9 mouse cellular contexts compared by ENCODE assay signal in the genomic region with DNA sequence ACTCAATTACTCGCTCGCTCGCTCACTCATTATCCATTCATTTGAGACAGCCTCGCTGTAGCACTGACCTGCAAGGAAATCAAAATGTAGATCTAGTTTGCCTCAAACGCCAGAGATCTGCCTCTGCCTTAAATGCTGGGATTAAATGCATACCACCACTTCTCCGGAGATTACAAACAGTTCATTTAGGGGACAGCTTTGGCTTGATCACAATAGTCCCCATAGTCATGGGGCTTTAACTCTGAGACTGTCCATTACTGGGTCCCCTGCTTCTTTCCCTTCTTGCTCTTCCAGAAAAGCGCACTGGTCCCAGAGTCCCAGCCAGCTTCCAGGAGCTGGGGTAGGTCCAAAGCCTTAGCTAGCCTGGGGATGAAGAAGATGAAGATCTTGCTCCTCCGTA. TPM values are rescaled to one million over a fixed set of nuclear protein-coding genes. Genes with fewer than 3 reads are reported as not detected.
DNase-seq lines count a peak whose midpoint lies in the region; ATAC-seq and TF ChIP-seq lines count a peak whose summit lies in the region.
"Had no signal": no experiment of that assay in that cellular context is flagged by ENCODE, and none has a peak within 500 bp of the region (broad histone marks: within the 10 kb centered on the region; RNA-seq: fewer than 3 reads in every experiment).

Gene AI854703, plus strand, starts transcription at position 301 of the 400 bp plus-strand sequence.

- peak within 1 kb of the TSS; percentile 75; the same call in 1 of the 2 replicates for H3K27ac ChIP-seq in kidney, embryonic 15.5 days
- peak within 1 kb of the TSS; percentile 45 for H3K27ac ChIP-seq in cortical plate, adult 2 months (ENCODE audit: insufficient read depth, low read length)
- no peak within 1 kb of the TSS for H3K27ac ChIP-seq in hindbrain, embryonic 16.5 days (ENCODE audit: low read depth, low read length)
- peak within 1 kb of the TSS; percentile 72 for H3K27ac ChIP-seq in midbrain, embryonic 10.5 days (replicated peaks)

- H3K9me3 ChIP-seq in kidney, embryonic 15.5 days (replicated peaks), result no peaks in the 10 kb centered on the region
- no peaks in the 10 kb centered on the region for H3K9me3 ChIP-seq in hindbrain, embryonic 16.5 days (ENCODE audit: control insufficient read depth, low read length)
- H3K9me3 ChIP-seq in midbrain, embryonic 10.5 days (replicated peaks), result no peaks in the 10 kb centered on the region

- TF ChIP-seq CTCF in cortical plate, adult 2 months (IDR thresholded peaks at IDR 0.05; ENCODE audit: extremely low read depth, insufficient read depth, low read length), result no peak

- no peak for DNase-seq in kidney, postnatal 25 days
- DNase-seq in midbrain, embryonic 10.5 days (ENCODE audit: low spot score), result no peak
- no peak for DNase-seq in testis, postnatal 10 days (ENCODE audit: low spot score)
- no peak for DNase-seq in gastrocnemius, postnatal 25 days
- no peak for DNase-seq in adrenal gland, postnatal 14 days

- peak within 1 kb of the TSS; percentile 34 for H3K9ac ChIP-seq in kidney, embryonic 15.5 days
- peak within 1 kb of the TSS; percentile 80 for H3K9ac ChIP-seq in hindbrain, embryonic 16.5 days (ENCODE audit: low read depth, low read length)

- H3K4me1 ChIP-seq in kidney, embryonic 15.5 days, result peaks cover 39% of the 10 kb centered on the region
- peaks cover 9% of the 10 kb centered on the region; the same call in 1 of the 2 replicates for H3K4me1 ChIP-seq in cortical plate, adult 2 months (ENCODE audit: control insufficient read depth, insufficient read depth, low read length)
- peaks cover 13% of the 10 kb centered on the region for H3K4me1 ChIP-seq in hindbrain, embryonic 16.5 days (ENCODE audit: control insufficient read depth, insufficient read depth, low read depth, low read length)
- peaks cover 29% of the 10 kb centered on the region for H3K4me1 ChIP-seq in midbrain, embryonic 10.5 days

- TF ChIP-seq POLR2A in cortical plate, adult 2 months (IDR thresholded peaks at IDR 0.05; ENCODE audit: extremely low read depth, insufficient read depth, low read length), result no peak

- peaks cover 38% of the 10 kb centered on the region for H3K27me3 ChIP-seq in kidney, embryonic 15.5 days
- H3K27me3 ChIP-seq in hindbrain, embryonic 16.5 days (replicated peaks; ENCODE audit: control insufficient read depth, insufficient read depth, low read length), result peaks cover 6% of the 10 kb centered on the region
- peaks cover 63% of the 10 kb centered on the region for H3K27me3 ChIP-seq in midbrain, embryonic 10.5 days (ENCODE audit: low read depth, poor library complexity, severe bottlenecking)

- no peaks in the 10 kb centered on the region for H3K36me3 ChIP-seq in kidney, embryonic 15.5 days
- H3K36me3 ChIP-seq in hindbrain, embryonic 16.5 days (ENCODE audit: control insufficient read depth, insufficient read depth, low read length), result no peaks in the 10 kb centered on the region; the same call in 1 of the 2 replicates
- peaks cover 7% of the 10 kb centered on the region for H3K36me3 ChIP-seq in midbrain, embryonic 10.5 days

- H3K4me3 ChIP-seq in kidney, embryonic 15.5 days (replicated peaks), result peak within 1 kb of the TSS; percentile 49
- peak within 1 kb of the TSS; percentile 52 for H3K4me3 ChIP-seq in cortical plate, adult 2 months (ENCODE audit: insufficient read depth, low read length)
- H3K4me3 ChIP-seq in hindbrain, embryonic 16.5 days (ENCODE audit: low read length), result peak within 1 kb of the TSS; percentile 66
- H3K4me3 ChIP-seq in midbrain, embryonic 10.5 days, result peak within 1 kb of the TSS; percentile 60
- H3K4me3 ChIP-seq: myocyte had no signal

- peak within 1 kb of the TSS; percentile 89 for H3K4me2 ChIP-seq in kidney, embryonic 15.5 days
- H3K4me2 ChIP-seq in hindbrain, embryonic 16.5 days (ENCODE audit: low read length), result peak within 1 kb of the TSS; percentile 91

- ATAC-seq in kidney, embryonic 15.5 days (replicated peaks; ENCODE audit: low FRiP score), result no peak
- no peak for ATAC-seq in hindbrain, embryonic 16.5 days

- 29% methylated on average over 8 of the region's 8 CpGs for WGBS in kidney, embryonic 15.5 days
- WGBS in hindbrain, embryonic 16.5 days, result 32% methylated on average over 8 of the region's 8 CpGs
- 30% methylated on average over 8 of the region's 8 CpGs for WGBS in midbrain, embryonic 10.5 days

RNA-seq across cellular contexts. Expression of gene AI854703, which starts in this region (rescaled TPM):
- 3.0 and 3.1 TPM in 2 replicates for polyA plus RNA-seq in kidney, embryonic 15.5 days (2015; fragmentation: Nextera tagmentation; extraction: Ambion mirVana)
- 28.3 and 28.4 TPM in 2 replicates for polyA plus RNA-seq in cortical plate, adult 2 months (2012; rRNA removed)
- polyA plus RNA-seq in hindbrain, embryonic 16.5 days (2015; fragmentation: Nextera tagmentation; extraction: Ambion mirVana), result 31.7 and 34.3 TPM in 2 replicates
- 0.89 TPM in 2 replicates for polyA plus RNA-seq in midbrain, embryonic 10.5 days (2016; fragmentation: Nextera tagmentation; extraction: Ambion mirVana)
- under 1 TPM; 0.24 to 0.38 TPM for total RNA-seq in gastrocnemius, postnatal 25 days (2021)
- total RNA-seq in adrenal gland, postnatal 14 days (2021), result 1.8 and 3.1 TPM in 2 replicates
